Mouse (Mus musculus) monocyte, adult 5-6 weeks (primary cell): ENCODE results near the gene Tgfbi. TPM values are rescaled to one million over a fixed set of nuclear protein-coding genes. Genes with fewer than 3 reads are reported as not detected.

Source experiments
- ATAC-seq: fragments of 153-309, 156-312 bp; replicated peaks from 2 replicates; pipeline ENCODE4 v1.8.0; 2017; ENCODE audit warnings: mild to moderate bottlenecking; ENCODE audit not compliant: low TSS enrichment, insufficient number of reproducible peaks, severe bottlenecking, poor library complexity, low FRiP score
- total RNA-seq: library from RNA; stranded (forward); fragments of 200-1000, 200-491, 200-594 nt; gene quantifications from 3 replicates; pipeline ENCODE4 v1.2.3, GENCODE M21; 2017

Tgfbi gene
- total RNA-seq, 1 experiment from 2014 or later = 152 TPM

DNA sequence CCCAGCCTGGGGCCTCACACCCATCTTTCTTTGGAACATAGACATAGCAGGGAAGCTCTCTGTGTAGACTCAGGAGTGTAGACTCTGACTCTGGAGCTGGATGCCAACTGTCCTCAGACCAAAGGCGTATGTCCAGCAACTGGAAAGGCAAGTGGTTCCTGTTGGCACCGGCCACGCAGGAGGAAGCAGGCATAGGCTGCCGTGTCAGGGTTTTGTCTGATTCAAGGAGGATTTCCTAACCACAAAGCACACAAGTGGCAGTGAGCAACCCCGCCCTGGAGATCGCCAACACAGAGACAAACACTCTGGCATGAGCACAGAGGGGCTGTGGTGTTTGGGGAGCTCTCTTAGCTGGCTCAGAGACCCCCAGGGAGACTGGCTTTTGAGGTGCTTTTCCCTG, 17.2 kb downstream of the Tgfbi start:
- ATAC-seq = peak; percentile 67

DNA sequence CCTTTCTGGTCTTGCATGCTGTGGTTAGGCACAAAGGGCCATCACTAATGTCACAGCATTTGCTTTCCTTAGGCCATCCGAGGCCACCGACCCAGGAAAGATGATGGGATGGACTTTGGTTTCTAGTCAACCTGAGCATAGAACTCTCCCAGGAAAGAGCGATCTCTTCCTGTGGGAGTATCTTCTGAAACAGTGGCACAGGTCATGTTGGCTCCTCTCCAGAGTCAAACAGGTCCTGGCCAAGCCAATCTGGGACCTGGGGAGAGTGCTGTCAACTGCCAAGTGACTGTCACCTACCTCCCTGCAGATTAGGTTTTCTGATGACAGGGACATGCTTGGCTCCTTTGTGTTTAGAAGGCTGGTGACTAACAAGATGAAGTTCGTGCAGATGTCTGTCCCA, 20.8 kb downstream of the Tgfbi start:
- no peak for ATAC-seq

DNA sequence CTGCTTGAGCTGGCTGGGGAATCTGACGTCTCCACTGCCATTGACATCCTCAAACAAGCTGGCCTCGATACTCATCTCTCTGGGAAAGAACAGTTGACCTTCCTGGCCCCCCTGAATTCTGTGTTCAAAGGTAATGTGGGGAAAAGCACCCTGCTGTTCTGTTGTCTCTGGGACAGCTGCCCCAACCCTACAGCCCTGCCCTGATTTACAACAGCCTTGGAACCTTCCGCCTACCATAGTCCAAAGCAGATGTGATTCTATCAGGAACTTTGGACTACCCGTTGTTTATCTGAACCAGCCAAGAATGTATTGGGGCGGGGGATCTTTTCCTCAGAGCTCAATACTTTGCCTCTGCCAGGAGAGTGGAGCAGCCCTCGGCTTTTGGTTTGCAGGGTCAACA, 21.2 kb downstream of the Tgfbi start:
- ATAC-seq = no peak

DNA sequence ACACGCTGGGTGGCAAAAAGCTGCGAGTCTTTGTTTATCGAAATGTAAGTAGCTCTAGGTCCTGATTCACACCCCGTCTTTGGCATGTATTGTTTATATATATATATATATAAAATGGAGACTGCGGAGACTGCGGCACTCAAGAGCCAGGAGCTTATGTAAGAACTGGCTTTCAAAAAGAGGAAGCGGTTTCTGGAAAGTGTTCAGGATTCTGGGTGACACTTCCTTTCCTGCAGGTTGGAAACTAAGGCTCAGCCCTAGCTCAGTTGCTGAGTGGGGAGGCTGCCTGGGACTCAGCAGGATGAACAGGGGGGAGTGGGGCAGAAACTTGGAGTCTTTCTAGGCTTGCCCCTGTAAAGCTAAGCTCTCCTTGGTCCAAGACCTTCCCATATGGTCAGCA, 22.0 kb downstream of the Tgfbi start:
- peak; percentile 32; the same call in 1 of the 2 replicates for ATAC-seq

DNA sequence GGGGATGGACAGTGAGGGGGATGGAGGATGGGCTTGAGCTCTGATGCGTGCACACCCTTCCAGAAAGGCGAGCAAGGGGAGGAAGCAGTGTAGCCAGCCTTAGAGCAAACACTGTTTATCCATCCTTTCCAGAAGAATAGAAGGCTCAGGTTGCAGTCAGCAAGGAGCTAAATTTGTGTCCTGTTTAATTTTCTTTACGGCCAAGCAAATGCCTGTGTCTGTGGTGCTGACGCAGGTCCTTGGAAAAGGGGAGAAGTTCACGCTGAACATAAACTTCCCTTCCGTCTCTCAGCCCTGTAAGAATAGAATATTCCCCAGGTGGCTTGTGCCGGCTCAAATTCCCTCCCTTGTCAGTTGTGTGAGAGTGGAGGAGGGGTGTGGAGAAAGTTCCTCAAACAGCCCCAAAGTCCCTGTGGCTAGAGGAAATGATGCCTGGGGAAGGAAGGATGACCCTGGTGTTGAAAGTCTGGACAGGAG, 24.9 kb downstream of the Tgfbi start:
- no peak for ATAC-seq

DNA sequence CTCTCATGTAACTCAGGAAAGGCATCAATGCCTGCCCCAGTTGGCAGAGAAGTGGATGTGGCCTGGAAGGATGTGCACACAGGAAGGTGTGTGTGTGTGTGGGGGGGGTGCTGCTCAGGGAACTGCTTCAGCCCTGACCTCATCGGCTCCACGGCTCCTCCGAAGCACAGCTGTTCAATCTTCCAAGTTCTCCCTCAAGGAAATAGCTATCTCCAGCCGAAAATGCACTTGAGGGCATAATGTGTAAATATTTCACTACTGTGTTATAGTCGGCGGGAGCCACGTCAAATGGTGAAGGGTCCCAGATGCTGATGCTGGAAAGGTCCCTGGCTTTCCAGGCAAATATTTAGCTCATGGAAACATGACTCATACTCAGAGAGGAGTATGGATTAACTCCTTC, 25.6 kb downstream of the Tgfbi start:
- no peak for ATAC-seq

DNA sequence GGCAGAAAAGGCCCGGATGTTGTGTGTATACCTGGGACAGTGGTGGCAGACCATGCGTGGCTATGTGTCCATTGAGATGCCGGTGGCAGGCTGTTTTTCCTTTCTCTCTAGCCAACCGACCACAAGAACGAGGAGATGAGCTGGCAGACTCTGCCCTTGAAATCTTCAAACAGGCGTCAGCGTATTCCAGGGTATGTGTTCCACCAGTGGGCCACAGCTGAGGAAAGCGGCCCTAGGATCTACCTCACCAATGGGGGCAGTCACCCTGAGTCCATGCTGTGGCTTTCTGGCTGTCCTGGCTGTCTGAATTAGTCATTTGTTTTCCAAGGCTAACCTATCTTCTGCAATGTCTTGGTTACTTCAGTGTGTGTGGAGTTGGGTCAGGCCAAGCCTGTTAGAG, 27.7 kb downstream of the Tgfbi start:
- no peak for ATAC-seq

DNA sequence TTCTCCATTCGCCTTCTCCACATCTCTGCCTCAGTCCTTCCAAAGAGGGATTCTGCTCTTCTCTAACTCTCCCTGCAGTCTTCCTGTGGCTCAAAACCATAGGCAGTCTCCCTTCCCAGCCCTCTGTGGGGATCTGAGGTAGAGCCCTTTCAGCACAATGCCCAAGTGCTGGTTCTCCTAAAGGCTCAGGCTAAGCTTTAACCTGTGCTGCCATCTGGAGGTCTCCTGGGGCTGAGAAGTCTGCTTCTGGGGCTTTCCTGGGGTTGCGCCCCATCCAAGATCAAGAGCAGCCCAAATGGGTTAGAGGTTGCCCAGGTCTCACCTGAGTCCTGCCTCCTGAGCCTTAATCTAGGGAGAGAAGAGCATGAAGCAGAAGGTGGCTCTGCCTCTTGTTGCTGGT, 32.4 kb downstream of the Tgfbi start:
- peak; percentile 59 for ATAC-seq

DNA sequence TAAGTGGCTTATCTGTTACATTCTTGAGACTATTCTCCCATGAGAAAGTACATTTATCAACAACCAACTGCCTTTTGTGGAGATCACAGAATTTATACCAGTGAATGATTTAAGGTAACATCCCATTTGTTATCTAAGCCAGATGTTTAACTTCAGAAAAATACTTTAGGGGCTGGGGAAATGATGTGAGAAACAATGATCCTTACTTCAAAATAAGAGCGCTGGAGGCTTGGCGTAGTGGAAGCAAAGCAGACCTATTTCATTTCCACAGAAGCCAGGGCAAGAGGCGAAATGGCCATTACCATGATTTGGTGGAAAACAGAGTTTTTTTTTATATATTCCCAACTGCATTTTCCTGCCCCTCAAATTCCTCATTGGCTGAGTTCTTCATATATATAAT, 34.7 kb downstream of the Tgfbi start:
- ATAC-seq = no peak

DNA sequence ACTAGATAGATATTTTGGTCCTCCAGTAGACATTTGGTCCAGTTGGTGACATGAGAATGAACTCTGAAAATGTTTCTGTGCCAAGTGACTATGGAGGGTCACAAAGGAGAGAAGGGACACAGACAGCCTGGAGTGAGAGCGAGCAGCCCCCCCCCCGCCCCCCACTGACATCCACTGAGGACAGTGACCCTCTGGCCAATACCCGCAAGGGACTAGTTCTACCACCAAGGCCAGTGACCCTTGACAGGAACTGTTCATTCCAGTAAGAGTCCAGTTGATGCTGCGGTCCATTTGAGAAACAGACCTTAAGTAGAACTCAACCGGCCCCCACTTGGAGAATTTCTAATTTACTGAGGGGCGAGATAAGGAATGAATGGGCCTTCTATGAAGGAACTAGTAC, 36.4 kb downstream of the Tgfbi start:
- ATAC-seq = no peak

DNA sequence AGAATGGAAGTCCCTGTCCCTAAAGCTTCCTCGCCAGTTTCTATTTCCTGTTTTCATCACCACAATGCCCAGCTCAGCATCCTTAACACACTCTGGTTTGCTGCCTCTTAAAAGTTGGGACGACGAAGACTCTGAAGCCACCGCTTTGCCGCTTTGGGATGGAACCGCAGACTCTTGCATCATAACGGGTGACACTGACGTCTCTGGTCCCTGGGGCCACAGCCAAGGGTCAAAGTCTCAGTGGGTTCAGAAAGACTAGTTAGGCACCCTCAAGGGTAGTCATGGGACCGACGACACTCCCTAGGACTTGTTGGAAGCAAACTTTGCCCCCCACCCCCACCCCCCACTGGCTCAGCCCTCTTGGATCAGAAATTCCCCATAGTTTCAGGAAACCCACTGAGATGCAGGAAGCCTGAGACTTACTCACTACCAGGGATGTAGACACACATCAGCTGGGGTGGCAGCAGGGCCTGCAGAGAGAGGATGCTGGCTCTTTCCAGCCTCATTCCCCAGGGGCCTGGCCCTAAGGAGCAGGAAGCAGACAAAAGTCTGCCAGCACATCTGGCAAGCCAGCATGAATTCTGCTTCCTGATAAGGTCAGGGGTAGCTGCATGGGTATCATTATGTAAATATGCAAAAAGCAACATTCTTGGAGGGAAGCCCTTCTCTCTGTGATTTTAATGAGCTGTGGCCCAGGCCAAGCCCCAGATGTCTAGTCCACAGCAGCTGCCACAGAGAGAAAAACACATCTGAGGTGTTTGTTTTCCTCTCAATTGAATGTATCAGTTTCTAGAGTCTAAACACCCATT, 38.5 kb downstream of the Tgfbi start:
- no peak for ATAC-seq

DNA sequence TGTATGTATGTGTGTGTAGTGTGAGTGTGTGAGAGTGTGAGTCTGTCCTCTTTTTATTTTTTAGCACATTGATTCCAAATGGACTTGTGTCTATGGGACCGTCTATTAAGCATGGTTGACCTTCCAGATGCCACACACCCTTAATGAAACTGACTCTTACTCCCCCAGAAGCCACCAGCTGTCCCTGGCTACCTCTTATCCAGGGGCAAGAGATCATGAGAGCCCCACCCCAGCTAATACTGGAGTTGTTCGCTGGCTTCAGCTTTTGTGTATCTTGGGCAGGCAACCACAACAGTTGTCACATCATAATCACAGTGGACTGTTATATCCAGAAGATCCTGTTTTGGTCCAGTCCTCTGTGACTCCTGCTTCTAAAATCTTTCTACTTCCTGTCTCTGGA, 40.7 kb downstream of the Tgfbi start:
- ATAC-seq = no peak

DNA sequence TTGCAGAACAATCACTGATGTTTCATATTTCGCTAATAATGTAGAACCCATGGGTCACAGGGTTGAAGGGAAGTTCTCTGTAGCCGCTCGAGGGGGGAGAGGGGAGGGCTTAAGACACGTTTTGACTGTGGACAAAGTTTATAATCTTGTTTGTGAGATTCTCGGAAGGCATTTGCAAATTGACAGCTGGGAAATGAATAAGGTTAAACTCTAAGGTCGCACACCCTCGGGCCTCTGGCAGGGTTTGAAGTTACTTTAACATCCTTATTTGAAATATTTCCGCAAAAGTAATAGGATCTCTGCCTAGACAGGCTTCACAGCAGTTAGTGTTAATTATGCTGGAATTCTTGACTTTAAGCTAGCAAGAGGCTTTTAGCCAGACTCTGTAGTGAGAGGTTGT, 43.1 kb downstream of the Tgfbi start:
- no peak for ATAC-seq

DNA sequence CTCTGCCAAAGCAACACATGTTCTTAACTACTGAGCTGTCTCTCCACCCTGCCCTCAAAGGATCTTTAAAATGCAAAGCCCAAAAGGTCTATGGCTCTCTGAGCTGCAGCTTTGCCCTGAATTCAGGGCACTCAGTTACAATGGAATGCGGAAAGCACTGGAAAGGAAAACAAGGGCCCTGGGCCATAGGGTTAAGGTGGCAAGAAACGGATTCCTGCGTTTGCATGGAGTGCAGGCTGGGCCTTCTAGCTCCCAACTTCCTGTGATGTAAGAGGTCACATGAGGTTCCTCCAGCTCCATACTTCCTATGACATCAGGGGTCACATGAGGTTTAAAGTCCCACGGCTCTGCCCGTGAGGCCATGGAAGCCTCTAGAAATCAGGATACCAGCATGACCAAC, 44.9 kb downstream of the Tgfbi start:
- ATAC-seq = no peak

DNA sequence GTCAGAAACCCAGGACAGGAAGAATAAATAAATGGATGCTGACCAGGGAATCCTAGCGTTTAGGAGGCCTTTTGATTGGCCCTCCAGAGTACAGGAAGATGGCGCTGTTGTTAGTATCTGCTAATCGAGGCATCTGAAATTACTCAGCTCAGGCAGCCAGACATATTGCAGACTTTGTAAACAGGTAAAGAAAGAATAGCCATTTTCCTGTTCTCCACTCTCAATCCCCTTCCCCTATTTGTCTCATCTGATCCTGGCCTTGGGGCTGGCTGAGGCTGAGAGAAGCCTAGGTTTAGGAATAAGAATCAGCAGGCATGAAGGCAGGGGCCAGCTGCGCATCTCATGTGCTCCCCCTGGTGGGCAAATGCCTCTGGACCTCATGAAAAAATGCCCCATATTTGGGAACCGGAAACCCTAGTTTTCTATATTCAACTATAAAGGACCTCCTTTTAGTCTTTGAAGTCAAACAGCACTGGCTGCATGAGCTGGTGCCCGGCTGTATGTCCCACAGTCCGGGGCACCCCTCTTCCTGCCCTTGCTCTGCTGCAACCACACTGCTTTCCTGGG, 48.7 kb downstream of the Tgfbi start:
- 0 out of 2 replicates have a peak, but pooled peaks have one; percentile 54 for ATAC-seq

DNA sequence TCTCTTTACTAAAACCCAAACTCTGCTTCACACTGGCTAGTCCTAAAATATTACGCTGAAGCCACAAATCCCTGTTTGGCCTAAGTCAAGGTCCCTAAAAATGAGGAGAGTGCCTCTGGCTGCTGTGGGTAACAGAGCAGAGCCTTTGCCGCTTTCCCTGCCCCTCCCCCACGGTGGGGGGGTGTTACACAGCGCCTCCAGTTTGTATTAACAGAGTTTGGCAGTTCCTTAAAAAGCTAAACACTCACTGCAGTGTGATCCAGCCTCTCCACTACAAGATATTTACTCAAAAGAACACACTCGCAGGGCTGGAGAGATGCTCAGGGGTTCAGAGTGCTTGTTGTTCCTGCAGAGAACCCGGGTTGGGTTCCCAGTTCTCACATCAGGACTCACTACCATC, 49.6 kb downstream of the Tgfbi start:
- ATAC-seq = no peak

DNA sequence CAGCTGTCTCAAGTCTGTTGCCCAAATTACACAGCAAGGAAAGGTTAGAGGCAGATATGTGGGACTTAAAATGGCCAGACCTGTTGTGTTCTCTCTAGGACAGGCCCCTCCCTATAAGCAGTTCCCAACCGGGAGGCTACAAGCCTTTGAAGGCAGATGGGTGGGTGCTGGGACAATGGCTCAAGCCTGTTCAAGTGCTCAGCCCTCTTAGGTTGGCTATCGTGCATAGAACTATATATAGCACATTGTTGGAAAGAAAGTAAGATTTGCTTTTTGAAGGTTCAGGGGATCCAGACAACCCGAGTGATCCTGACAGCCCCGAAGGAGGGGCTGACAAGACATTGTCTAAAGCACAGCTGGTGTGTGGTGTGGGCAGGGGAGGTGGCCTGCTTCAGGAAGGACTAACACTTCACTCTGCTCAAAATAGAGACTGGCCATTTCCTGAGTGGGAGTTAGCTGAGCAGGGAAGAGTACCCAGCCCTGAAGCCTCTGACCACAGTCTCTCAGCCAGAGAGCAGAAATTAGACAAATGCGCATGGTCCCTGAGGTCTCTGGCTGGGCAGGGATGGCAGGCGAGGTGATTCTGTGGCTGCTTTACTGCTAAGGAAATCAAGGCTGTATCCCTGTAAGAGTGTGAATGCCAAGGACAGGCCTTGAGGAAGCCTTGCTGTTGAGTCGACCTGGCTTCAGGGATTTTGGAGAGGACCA, 52.7 kb downstream of the Tgfbi start:
- ATAC-seq = no peak

DNA sequence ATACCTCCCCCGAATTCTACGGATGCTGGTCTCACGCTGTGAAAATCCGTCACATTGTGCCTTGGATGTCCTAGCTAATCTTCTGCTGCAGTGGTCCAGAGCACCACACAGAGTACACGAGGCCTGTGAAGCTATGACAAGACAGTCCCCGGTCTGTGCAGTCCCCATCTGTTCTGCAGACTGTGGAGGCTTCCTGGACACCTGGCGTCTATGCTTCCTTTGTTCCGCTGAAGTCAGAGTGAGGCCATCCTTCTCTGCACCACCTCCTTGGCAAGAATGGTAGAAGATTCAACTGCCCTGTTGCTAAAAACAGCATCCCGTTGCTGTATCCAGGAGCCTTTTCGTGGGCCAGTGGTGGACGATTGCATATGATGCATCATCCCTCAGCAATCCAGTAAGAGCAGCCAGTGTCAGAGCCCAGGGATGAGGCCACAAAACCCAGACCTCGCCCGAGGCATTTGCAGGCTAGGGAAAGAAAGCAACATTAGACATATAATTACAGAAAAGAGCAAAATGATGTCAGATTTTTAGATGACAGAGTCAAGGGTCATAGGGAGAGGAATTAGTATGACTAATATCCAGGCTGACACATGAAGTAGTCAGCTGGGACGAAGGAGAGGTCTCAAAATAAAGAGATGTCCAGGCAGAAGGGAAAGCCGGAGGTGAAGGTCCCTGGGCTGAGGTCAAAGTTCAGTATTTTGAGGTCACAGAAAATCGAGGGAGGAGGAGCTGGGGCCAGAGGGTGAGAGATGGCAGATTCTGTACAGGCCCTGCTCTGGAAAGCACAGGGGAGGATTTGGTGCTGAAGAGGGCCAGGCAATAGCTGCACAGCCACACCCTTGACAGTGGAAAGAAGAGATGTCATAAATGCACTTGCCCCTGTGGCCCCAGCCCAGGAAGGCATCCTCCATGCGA, 55.2 kb downstream of the Tgfbi start:
- no peak for ATAC-seq

DNA sequence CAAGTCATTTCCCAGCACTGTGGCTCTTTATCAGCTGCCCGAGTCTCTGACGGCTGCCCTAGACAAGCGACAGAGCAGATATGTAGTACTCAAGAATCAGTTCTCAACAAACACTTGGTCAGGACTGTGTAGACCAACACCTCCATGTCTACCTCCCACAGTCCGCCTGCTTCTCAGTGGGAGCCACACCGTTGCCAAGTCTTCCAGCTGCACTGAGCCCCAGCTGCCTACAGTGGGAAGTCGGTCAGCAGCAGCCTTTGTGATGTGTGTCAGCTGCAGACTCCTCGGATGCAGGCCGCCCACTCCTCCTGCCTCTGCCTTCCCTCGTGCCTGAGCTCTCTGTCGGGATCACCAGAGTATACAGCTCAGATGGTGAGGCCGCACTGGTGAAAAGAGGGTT, 61.9 kb downstream of the Tgfbi start:
- no peak for ATAC-seq
